Mouse (Mus musculus): ENCODE data around the gene Setd1b. TPM values are rescaled to one million over a fixed set of nuclear protein-coding genes. Genes with fewer than 3 reads are reported as not detected.
A peak's percentile ranks its signal among the peaks of the same experiment; 100 is the strongest.

The Setd1b gene
- total and polyA plus RNA-seq, 3 experiments, result 3.0 to 23.5 TPM; not detected in 1

DNA sequence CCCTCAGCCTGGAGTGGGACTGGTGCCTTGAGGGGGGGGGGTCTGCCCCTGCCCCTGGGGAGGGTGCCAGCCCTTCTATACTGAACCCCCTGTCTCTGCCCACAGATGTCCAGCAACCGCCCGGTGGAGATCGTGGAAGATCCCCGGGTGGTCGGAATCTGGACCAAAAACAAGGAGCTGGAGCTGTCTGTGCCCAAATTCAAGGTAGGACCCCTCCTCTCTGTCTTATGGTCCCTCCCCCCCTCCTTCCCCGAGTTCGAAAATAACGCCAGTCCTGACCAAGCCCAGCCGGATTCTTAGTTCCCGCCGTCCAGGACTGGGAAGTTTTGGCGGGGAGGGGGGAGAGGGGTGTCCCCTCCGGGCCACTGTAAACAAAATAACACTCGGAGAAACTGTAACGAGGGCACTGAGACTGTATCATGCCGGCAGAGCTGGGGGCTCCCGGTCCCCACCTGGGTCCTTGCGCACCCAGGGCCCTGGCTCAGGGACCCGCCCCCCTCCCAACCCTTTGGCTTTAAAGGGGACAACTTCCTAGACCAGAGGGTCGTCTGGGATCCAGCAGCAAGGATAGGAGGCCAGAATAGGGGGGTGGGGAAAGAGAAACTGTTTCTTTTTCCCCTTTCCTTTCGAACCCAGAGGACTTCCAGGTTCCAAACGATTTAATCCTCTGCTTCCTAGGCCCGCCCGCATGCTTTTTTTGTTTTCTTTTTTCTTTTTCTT is 1.4 kb downstream of the Setd1b start (continued):
- TF ChIP-seq JUND (IDR thresholded peaks at IDR 0.05; ENCODE audit: low read depth, low read length) (no peak), GABPA (IDR thresholded peaks at IDR 0.05; ENCODE audit: low read depth, low read length) (no peak), NELFE (IDR thresholded peaks at IDR 0.05; ENCODE audit: low read depth, low read length) (no peak)

DNA sequence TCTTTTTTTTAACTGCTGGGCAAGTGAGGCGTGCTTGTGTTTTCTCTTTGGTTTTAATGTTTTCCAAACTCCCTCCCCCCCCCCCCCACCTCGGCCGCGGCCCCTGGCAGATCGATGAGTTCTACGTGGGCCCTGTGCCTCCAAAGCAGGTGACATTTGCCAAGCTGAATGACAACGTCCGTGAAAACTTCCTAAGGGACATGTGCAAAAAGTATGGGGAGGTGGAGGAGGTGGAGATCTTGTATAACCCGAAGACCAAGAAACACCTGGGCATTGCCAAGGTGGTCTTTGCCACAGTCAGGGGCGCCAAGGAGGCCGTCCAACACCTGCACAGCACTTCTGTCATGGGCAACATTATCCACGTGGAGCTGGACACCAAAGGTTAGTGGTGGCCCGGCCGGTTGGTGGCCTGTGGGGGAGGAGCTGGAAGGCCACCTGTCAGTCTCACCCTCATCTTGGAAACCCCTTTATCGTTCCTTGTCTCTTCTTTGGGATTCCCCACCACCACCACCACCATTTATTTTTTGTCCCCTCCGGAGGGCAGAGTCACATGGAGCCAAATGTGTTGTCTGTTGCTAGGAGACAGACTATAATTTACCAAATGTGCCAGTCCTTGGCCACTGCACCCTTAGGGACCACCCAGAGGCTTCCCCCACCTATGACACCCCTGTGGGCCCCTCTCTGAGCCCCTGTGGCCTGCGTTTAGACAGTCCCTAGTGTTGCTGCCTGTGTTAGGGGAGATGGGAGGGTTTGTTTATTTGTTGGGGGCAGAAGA is 2.2 kb downstream of the Setd1b start:
- Histone ChIP-seq H3K27me3 (ENCODE audit: control insufficient read depth in 1 of 2, insufficient read depth in 2 of 2, low read length in 2 of 2) (no peaks in the 10 kb centered on the region), H3K9ac (ENCODE audit: control insufficient read depth, low read depth, low read length, poor library complexity, severe bottlenecking) (peak overlapping the region; percentile 98), H3K79me2 (ENCODE audit: control insufficient read depth, insufficient read depth, low read length, poor library complexity) (peaks cover 74% of the 10 kb centered on the region), H3K27ac (ENCODE audit: control insufficient read depth, low read depth, low read length) (peak overlapping the region; percentile 27; the same call in 1 of the 2 replicates), H3K4me3 (ENCODE audit: control insufficient read depth in 1 of 2, insufficient read depth in 1 of 2, low read depth in 2 of 2, low read length in 2 of 2) (peak overlapping the region; percentile 84 to 93), H3K9me3 (replicated peaks; ENCODE audit: insufficient read depth, low read length) (no peaks in the 10 kb centered on the region), H3K4me1 (ENCODE audit: control insufficient read depth in 1 of 2, insufficient read depth in 2 of 2, low read length in 2 of 2) (peaks cover 3% of the 10 kb centered on the region in 2 experiments; a peak in 2 of 4 replicates), H3K36me3 (ENCODE audit: control insufficient read depth in 1 of 2, insufficient read depth in 2 of 2, low read length in 2 of 2) (peaks cover 2 to 5% of the 10 kb centered on the region in 2 experiments; a peak in 3 of 4 replicates)
- TF ChIP-seq MAZ (IDR thresholded peaks at IDR 0.05; ENCODE audit: low read depth, low read length), result 0 out of 2 replicates have a peak, but pooled peaks have one; percentile 16
- TF ChIP-seq KAT2A (conservative IDR thresholded peaks at IDR 0.05; ENCODE audit: low read depth, low read length), result no peak
- no peak for TF ChIP-seq RCOR1 (IDR thresholded peaks at IDR 0.05; ENCODE audit: low read depth, low read length)
- TF ChIP-seq MYC (IDR thresholded peaks at IDR 0.05; ENCODE audit: low read depth, low read length), result no peak
- TF ChIP-seq USF1 (IDR thresholded peaks at IDR 0.05; ENCODE audit: low read depth, low read length), result peak; percentile 60; the same call in 1 of the 2 replicates
- TF ChIP-seq RAD21 (IDR thresholded peaks at IDR 0.05; ENCODE audit: low read depth, low read length), result no peak
- peak; percentile 98 for TF ChIP-seq MXI1 (IDR thresholded peaks at IDR 0.05; ENCODE audit: low read depth, low read length)
- TF ChIP-seq MAX (IDR thresholded peaks at IDR 0.05; ENCODE audit: low read length), result peak; percentile 75
- TF ChIP-seq SIN3A (IDR thresholded peaks at IDR 0.05; ENCODE audit: low read length), result peak; percentile 86; the same call in 1 of the 2 replicates
- TF ChIP-seq UBTF (IDR thresholded peaks at IDR 0.05; ENCODE audit: borderline replicate concordance, insufficient read depth, low read depth, low read length), result no peak
- DNase-seq (ENCODE audit: low read depth, low spot score), result peak; percentile 30

DNA sequence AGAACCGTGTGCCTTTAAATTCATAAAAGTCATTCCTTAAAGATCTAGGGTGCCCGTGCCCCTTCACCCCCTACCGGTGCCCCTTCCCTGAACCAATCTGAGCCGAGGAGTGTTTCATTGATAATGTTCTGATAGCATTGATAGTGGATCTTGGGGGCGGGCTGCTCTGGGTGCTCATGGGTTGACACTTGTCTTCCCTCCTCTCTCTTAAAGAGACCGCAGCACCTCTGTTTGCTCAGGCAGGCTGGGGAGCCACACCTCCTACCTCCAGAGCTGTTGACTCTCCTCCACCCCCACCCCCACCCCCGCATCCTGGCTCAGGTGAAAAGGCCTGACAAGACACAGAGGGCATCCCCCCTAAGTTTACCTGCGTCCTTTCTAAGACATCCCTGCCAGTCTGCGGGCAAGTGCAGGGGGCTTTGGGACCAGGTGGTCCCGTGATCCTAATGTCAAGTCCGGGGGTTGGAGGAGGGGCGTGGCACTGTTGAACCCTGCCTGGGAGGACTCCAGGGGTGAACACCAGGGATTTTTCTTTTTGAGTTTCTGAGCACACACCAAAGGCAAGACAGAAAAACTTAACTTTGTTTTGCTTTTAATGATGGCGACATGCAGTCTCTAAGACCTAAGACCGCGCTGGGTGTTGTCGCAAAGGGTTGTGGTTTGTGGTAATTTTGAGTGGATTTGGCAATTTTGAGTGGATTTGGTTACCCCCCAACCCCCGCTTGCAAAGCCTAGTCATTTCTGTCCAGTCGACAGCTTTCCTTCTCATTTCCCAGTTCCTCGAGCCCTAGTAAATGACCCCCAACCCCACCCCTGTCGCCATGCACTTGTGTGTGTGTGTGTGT is 3.0 kb downstream of the Setd1b start:
- Histone ChIP-seq H3K27me3 (ENCODE audit: control insufficient read depth in 1 of 2, insufficient read depth in 2 of 2, low read length in 2 of 2) (no peaks in the 10 kb centered on the region), H3K36me3 (ENCODE audit: control insufficient read depth in 1 of 2, insufficient read depth in 2 of 2, low read length in 2 of 2) (peaks cover 2 to 11% of the 10 kb centered on the region in 2 experiments; a peak in 3 of 4 replicates), H3K9me3 (replicated peaks; ENCODE audit: insufficient read depth, low read length) (no peaks in the 10 kb centered on the region), H3K4me1 (ENCODE audit: control insufficient read depth in 1 of 2, insufficient read depth in 2 of 2, low read length in 2 of 2) (peaks cover 0 to 10% of the 10 kb centered on the region in 2 experiments; a peak in 3 of 4 replicates), H3K79me2 (ENCODE audit: control insufficient read depth, insufficient read depth, low read length, poor library complexity) (peaks cover 73% of the 10 kb centered on the region), H3K4me3 (ENCODE audit: control insufficient read depth in 1 of 2, insufficient read depth in 1 of 2, low read depth in 2 of 2, low read length in 2 of 2) (peak overlapping the region; percentile 73 to 93), H3K9ac (ENCODE audit: control insufficient read depth, low read depth, low read length, poor library complexity, severe bottlenecking) (peak overlapping the region; percentile 8; the same call in 1 of the 2 replicates), H3K27ac (ENCODE audit: control insufficient read depth, low read depth, low read length) (no peak overlapping the region)
- peak; percentile 61 for TF ChIP-seq RCOR1 (IDR thresholded peaks at IDR 0.05; ENCODE audit: low read depth, low read length)
- TF ChIP-seq GATA1 (IDR thresholded peaks at IDR 0.05; ENCODE audit: low read depth, low read length), result peak; percentile 63
- 0 out of 2 replicates have a peak, but pooled peaks have one; percentile 47 for TF ChIP-seq ETS1 (IDR thresholded peaks at IDR 0.05; ENCODE audit: low read depth, low read length)
- no peak for TF ChIP-seq MYB (IDR thresholded peaks at IDR 0.05; ENCODE audit: low read depth, low read length)
- TF ChIP-seq MXI1 (IDR thresholded peaks at IDR 0.05; ENCODE audit: low read depth, low read length), result no peak
- no peak; the same call in none of the 2 replicates for TF ChIP-seq SIN3A (IDR thresholded peaks at IDR 0.05; ENCODE audit: low read length)
- TF ChIP-seq E2F4 (IDR thresholded peaks at IDR 0.05; ENCODE audit: borderline replicate concordance, low read depth, low read length), result no peak
- TF ChIP-seq USF2 (IDR thresholded peaks at IDR 0.05; ENCODE audit: borderline replicate concordance in 1 of 2, insufficient read depth in 1 of 2, low read depth in 1 of 2, low read length in 2 of 2), result no peak
- TF ChIP-seq NRF1 (IDR thresholded peaks at IDR 0.05; ENCODE audit: insufficient read depth, low read depth, low read length, poor library complexity, severe bottlenecking), result no peak
- TF ChIP-seq ZNF384 (IDR thresholded peaks at IDR 0.05; ENCODE audit: low read depth, low read length), result no peak
- no peak for TF ChIP-seq MEF2A (IDR thresholded peaks at IDR 0.05; ENCODE audit: extremely low read depth, insufficient replicate concordance, low read depth, low read length, poor library complexity, severe bottlenecking)
- peak; percentile 42 for DNase-seq (ENCODE audit: low read depth, low spot score)

Measured in MEL (cell line).